Mouse (Mus musculus) kidney, postnatal 4 days (tissue): Measurements from ENCODE around the gene Unk.
A peak's percentile ranks its signal among the peaks of the same experiment; 100 is the strongest.

Experiments
- DNase-seq, 2 experiments: peaks; one replicate each; pipeline ENCODE4 v3.0.0; 2021; ENCODE audit warnings: mixed read lengths in 2 of 2

Unk gene

GRCm38 (mm10) chr11:116064187-116064867 is 34.2 kb downstream of the Unk start:
- no peak for DNase-seq

DNA sequence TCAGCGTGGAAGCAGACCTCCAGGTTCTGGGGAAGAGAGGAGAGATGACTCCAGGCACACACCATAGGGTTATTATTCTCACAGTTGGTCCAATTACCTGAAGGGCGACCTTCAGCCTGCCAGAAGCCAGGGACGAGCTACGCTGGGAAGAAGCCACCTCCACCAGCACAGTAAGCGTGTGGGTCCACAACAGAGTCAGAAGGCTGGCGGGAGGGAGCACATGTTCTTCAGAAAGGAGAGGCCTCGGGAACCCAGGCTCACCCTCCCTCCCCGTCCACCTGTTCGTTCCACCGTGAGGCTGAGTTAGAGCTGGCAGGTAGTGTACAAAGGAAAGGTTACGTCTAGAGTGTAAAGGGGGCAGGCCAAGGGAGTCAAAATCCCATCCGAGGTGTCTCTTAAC is 35.2 kb downstream of the Unk start:
- no peak for DNase-seq

DNA sequence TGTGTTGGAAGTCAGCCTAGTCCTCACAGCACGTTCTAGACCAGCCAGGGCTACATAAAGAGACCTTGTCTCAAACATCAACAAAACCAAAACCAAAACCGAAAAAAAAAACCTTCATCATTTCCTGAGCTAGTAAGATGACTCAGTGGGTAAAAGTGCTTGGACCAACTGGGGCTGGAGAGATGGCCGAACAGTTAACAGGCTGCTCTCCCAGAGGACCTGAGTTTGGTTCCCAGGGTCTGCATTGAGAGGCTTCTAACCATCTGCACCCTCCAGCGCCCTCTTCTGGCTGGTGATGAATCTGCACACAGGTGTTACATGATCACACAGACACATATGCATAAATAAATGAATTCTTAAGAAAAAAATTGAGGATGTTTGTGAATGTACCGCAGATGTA is 41.4 kb downstream of the Unk start:
- DNase-seq: peak; percentile 54 to 55

GRCm38 (mm10) chr11:116072608-116073007 is 42.5 kb downstream of the Unk start:
- no peak for DNase-seq

GRCm38 (mm10) chr11:116074436-116074991 is 44.4 kb downstream of the Unk start:
- no peak for DNase-seq

DNA sequence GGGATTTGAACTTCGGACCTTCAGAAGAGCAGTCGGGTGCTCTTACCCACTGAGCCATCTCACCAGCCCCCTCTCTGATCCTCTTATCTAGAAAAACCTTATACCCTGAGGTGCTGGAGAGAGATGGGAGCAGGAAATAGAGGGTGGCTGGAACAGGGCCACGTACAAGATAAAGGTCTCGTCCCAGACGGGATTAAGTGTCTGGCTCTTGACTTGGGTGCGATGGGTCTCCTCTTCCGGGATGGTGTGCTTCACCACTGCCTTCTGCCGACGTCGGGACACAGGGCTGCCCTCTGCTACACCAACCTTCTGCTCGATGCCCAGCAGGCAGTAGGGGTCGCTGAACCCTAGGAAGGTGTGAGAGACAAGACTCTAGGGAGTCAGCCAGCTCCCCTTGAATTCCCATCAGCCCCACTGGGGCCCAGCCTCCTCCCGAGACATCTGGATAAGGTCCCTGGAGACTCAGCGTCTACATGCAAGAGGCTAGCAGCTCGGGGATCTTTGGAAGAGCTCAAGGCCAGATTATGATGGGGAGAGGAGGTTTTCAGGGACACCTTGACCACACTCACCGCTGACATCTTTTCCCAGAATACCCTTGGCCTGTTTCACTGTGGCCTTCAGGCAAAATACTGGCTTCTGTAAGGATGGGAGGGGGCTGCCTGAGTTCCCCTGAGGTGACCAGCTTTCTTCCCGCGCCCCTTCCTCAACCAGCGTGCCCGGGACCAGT is 45.6 kb downstream of the Unk start:
- no peak for DNase-seq

DNA sequence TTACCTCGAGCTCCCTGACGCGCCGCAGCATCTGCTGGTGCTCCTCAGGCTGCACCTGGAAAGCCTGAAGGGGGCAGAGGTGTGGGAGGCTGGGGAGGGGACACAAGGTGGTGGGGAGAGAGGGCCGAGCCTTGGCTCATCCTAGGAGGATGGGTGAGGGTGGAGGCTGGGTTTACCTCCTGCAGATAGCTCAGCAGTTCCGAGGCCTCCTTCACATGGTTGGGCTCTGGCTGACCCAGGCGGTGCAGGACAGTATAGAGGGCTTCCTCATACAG is 46.1 kb downstream of the Unk start:
- no peak for DNase-seq

DNA sequence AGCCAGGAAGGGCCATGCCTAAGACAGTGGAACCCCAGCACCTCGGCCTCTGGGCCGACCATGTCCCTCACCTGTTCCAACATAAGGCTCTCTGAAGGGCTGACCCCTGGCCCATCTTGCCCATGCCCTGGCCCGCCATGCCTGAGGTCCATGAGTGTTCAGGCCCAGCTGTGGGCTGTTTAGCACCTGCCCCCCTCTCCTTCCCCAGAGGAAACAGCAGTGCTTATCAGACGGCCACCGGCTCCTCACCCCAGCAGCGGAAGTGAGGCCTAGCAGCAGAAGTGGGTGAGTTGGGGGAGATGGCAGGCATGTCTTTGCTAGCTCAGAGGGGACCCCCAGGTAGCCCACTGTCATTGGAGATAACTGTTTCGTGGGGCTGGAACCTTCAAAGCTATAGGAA is 46.7 kb downstream of the Unk start:
- no peak for DNase-seq

- DNase-seq: peak in 1 of 2 experiments; percentile 43
Observed at GRCm38 (mm10) chr11:116077446-116078204, 47.5 kb downstream of the Unk start, which contains the start of gene Unc13d. Gene Unc13d (minus strand): TSS chr11:116077961.

- peak; percentile 77 to 83 for DNase-seq
Observed at GRCm38 (mm10) chr11:116078221-116078620, 48.1 kb downstream of the Unk start.

DNA sequence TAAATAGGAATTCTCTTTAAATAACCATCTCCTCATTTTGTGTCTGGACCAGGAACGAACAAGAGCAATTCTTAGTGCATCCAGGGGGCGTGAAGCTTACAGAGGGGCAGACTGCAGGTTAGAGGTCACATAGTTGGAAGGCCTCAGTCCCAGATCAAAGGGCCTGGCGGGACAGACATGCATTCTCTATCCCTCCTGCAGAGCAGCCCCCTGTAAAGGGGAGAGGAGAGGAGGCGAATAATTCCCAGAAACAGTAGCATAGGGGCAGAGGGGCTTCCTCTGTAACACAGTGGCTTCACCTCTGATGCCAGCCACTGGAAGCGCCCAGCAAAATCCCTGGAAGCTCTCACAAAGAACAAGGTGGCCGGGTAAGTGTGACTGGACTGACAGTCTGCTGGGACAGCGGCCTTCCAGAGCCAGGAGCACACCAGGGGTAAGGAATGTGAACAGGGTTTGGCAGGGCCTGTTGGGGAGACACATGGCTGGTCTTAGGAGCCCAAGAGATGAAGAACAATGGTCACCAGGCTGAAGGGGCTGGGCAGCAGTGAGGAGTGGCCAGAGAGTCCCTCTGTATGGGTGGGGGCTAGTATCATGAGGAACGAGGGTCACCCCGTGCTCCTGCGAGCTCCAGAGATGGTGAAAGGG is 48.7 kb downstream of the Unk start:
- no peak for DNase-seq

GRCm38 (mm10) chr11:116079511-116079910 is 49.4 kb downstream of the Unk start:
- no peak for DNase-seq

- DNase-seq: peak; percentile 79 to 80
Observed at GRCm38 (mm10) chr11:116081081-116081480, 51.0 kb downstream of the Unk start.

GRCm38 (mm10) chr11:116083096-116083672 is 53.1 kb downstream of the Unk start:
- no peak for DNase-seq

GRCm38 (mm10) chr11:116084166-116084565 is 54.0 kb downstream of the Unk start:
- DNase-seq: no peak

DNA sequence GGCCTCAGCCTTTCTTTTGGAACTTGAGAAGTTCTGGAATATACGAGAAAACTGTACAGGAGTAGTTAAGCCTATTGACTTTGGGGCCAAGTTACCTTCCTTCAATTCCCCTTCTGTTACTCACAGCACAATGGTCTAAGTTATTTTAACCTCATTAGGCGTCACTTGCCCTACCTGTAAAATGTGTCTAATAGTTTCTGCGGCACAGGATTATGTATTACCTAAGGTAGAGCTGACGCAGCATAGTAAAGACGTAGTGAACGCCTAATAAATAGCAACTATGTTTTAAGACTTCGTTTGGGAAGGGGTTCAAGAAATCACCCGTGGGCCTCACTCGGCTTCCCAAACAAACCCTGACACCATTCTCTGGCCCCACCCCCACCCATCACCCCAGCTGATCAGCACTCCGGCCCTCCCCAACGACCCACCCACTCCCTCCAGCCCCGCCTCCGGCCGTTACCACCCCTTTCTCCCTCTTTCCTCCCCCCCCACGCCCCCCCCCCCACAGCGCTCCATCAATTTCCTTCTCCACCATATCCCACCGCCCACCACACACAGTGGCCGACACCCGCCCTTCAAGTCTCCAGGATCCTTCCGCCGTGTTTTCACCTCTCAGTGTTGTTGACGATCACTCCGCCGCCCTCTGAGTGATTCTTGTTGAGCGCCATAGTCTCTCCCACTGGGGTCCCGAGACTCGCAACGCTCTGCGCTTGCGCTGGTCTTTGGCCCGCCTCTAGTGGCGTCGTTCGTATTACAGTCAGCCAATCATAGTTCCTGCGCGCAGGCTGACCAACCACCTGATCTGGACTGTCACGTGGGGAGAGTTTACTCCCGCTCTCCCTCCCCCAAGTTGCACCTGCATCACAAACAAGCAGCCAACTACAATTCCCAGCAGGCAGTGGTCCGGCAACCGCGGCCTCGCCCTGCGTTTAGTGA is 56.4 kb downstream of the Unk start, which contains the start of gene Wbp2:
Gene Wbp2 (minus strand): TSS at position 738 of the 936 bp plus-strand sequence.
- peak; percentile 98 to 99 for DNase-seq

- DNase-seq: peak; percentile 94 to 95
Observed at GRCm38 (mm10) chr11:116087194-116088130, 57.3 kb downstream of the Unk start.

GRCm38 (mm10) chr11:116088188-116088587 is 58.1 kb downstream of the Unk start:
- DNase-seq: no peak

- DNase-seq: no peak
Observed at GRCm38 (mm10) chr11:116088741-116089394, 58.7 kb downstream of the Unk start.

DNA sequence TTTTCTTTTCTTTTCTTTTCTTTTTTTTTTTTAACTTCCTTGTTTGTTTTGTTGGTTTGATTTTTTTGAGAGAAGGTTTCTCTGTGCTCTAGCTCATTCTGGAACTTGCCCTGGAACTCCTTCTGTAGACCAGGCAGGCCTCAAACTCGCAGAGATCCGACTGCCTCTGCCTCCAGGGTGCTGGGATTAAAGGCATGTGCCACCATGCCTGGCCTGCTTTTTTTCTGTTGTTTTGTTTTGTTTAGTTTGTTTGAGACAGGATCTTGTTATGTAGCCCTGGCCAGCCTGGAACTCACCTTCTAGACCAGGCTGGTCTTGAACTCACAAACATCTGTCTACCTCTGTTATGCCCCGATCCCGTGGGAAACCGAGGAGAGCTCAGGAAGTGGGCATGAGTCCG is 59.4 kb downstream of the Unk start:
- no peak for DNase-seq
